Mouse (Mus musculus): ENCODE results near the gene Kit. TPM values are rescaled to one million over a fixed set of nuclear protein-coding genes. Genes with fewer than 3 reads are reported as not detected.

Kit gene
- polyA plus RNA-seq, 1 experiment, result 1.5 TPM

DNA sequence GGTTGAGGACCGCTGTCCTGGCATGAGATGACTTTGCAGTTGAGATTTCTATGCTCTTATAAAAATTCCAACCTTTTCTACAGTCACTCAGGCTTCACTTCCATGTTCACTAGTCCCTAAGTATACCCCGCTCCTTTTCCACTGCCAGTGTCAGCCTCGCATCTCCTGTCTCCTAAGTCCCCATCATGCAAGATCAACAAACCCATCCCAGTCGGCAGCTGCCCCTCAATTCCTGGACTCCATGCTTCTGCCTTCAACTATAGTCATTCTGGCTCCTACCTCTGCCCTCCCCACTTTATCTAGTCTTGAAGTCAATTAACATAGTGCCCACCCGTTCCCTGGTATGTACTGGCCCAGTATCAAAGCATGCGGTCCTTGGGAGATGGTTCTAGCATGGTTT is 83.9 kb downstream of the Kit start:
- TF ChIP-seq GATA1 (IDR thresholded peaks at IDR 0.05; ENCODE audit: borderline replicate concordance, low read length) (no peak), FLI1 (IDR thresholded peaks at IDR 0.05; ENCODE audit: low read length) (no peak)
- Histone ChIP-seq H3K9me3 (peaks cover 5% of the 10 kb centered on the region; the same call in 1 of the 2 replicates), H3K27me3 (replicated peaks) (peaks cover 3% of the 10 kb centered on the region), H3K4me1 (no peaks in the 10 kb centered on the region), H3K4me3 (replicated peaks) (no peak overlapping the region), H3K36me3 (replicated peaks; ENCODE audit: low read length) (peaks cover 23% of the 10 kb centered on the region)

GRCm38 (mm10) chr5:75660342-75660741 is 85.6 kb downstream of the Kit start:
- peaks cover 5% of the 10 kb centered on the region; the same call in 1 of the 2 replicates for H3K9me3 ChIP-seq
- H3K4me1 ChIP-seq, result no peaks in the 10 kb centered on the region
- H3K4me3 ChIP-seq (replicated peaks), result peak overlapping the region; percentile 75
- H3K27me3 ChIP-seq (replicated peaks), result peaks cover 3% of the 10 kb centered on the region
- peaks cover 7% of the 10 kb centered on the region for H3K36me3 ChIP-seq (replicated peaks; ENCODE audit: low read length)
- TF ChIP-seq FLI1 (IDR thresholded peaks at IDR 0.05; ENCODE audit: low read length), result no peak
- TF ChIP-seq GATA1 (IDR thresholded peaks at IDR 0.05; ENCODE audit: borderline replicate concordance, low read length), result peak; percentile 11; the same call in 1 of the 3 replicates

DNA sequence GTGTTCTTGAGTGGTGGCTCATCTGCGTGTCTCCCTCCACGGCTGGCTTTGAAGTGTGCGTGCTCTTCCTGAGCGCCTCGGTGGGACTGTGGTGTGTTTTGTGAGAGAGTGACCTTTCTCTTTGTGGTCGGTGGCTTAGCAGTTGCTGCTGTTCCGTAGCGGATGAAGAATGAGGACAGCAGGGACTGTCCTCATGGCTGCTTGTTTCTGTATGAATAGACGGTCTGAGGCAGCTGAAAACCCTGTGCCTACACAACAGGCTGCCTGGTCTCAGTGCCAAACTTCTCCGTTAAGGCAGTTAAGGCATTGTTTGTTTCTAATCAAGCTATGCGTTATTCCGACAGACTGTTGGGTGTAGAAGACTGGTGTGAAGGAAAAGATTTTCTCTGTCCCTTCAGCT is 87.8 kb downstream of the Kit start:
- peaks cover 3% of the 10 kb centered on the region for H3K27me3 ChIP-seq (replicated peaks)
- no peak for TF ChIP-seq GATA1 (IDR thresholded peaks at IDR 0.05; ENCODE audit: borderline replicate concordance, low read length)
- no peak for TF ChIP-seq FLI1 (IDR thresholded peaks at IDR 0.05; ENCODE audit: low read length)
- no peak overlapping the region for H3K4me3 ChIP-seq (replicated peaks)
- H3K4me1 ChIP-seq, result no peaks in the 10 kb centered on the region
- no peaks in the 10 kb centered on the region for H3K36me3 ChIP-seq (replicated peaks; ENCODE audit: low read length)
- H3K9me3 ChIP-seq, result peaks cover 5% of the 10 kb centered on the region; the same call in 1 of the 2 replicates

- Histone ChIP-seq H3K27me3 (replicated peaks) (peaks cover 3% of the 10 kb centered on the region), H3K4me3 (replicated peaks) (no peak overlapping the region), H3K9me3 (peaks cover 5% of the 10 kb centered on the region; the same call in 1 of the 2 replicates), H3K4me1 (no peaks in the 10 kb centered on the region), H3K36me3 (replicated peaks; ENCODE audit: low read length) (no peaks in the 10 kb centered on the region)
- TF ChIP-seq FLI1 (IDR thresholded peaks at IDR 0.05; ENCODE audit: low read length), result no peak
- no peak for TF ChIP-seq GATA1 (IDR thresholded peaks at IDR 0.05; ENCODE audit: borderline replicate concordance, low read length)
Measured at GRCm38 (mm10) chr5:75663768-75664167, 89.1 kb downstream of the Kit start.

DNA sequence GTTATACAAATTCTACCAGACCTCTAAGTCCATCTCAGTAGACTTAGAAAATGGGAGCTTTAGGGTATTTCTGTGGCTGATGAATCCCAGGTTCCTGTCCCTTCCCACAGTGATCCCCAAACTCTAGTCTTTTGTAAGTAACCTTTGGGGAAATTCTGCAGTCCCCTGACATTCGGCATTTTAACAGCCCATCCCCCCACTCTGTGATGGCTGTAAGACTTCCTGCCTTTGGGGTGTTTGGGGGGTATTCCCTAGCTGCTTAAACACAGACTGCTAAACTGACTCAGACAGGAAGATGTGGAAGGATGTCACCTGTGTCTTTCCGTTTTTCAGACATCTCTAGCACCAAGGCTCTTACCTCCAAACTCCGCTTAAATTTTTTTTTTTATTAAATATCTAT is 92.4 kb downstream of the Kit start:
- Histone ChIP-seq H3K9me3 (peaks cover 7% of the 10 kb centered on the region), H3K27me3 (replicated peaks) (peaks cover 6% of the 10 kb centered on the region), H3K36me3 (replicated peaks; ENCODE audit: low read length) (no peaks in the 10 kb centered on the region), H3K4me3 (replicated peaks) (no peak overlapping the region), H3K4me1 (peaks cover 16% of the 10 kb centered on the region)
- TF ChIP-seq FLI1 (IDR thresholded peaks at IDR 0.05; ENCODE audit: low read length), result no peak
- no peak for TF ChIP-seq GATA1 (IDR thresholded peaks at IDR 0.05; ENCODE audit: borderline replicate concordance, low read length)

DNA sequence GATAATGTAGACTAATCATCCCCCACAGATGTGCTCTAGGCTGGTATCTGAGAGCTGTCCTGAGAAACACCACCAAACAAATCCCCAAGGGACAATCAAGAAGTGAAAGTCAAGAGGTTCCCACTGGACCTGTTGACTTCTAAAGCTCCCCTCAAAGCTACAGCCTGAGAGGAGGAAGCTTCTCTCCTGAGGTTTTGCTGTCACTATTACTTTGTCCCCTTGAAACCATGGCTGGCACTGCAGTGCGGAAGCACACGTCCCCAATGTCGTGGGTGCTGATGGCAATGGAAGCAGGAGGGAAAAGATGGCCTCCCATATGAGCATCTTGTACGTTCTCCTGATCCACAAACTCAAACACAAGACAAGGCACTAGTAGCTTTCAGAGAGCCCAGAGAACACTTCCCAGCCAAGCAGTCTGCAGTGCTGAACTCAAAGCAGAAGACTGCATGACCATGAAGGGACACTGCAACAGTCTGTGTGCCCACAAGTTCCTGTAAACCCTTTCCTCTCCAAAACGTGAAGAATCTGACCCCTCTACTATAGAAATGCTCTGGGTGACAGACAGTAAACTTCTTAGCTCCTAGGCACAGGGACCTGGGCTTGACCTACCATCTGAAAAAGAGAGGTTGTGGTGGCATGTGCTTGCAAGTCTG is 96.5 kb downstream of the Kit start:
- Histone ChIP-seq H3K4me3 (replicated peaks) (peak overlapping the region; percentile 42), H3K36me3 (replicated peaks; ENCODE audit: low read length) (no peaks in the 10 kb centered on the region), H3K9me3 (peaks cover 7% of the 10 kb centered on the region), H3K4me1 (peaks cover 19% of the 10 kb centered on the region), H3K27me3 (replicated peaks) (peaks cover 5% of the 10 kb centered on the region)
- TF ChIP-seq FLI1 (IDR thresholded peaks at IDR 0.05; ENCODE audit: low read length) (no peak), GATA1 (IDR thresholded peaks at IDR 0.05; ENCODE audit: borderline replicate concordance, low read length) (no peak)

- no peaks in the 10 kb centered on the region for H3K9me3 ChIP-seq
- no peak for TF ChIP-seq FLI1 (IDR thresholded peaks at IDR 0.05; ENCODE audit: low read length)
- no peak for TF ChIP-seq GATA1 (IDR thresholded peaks at IDR 0.05; ENCODE audit: borderline replicate concordance, low read length)
- no peaks in the 10 kb centered on the region for H3K36me3 ChIP-seq (replicated peaks; ENCODE audit: low read length)
- peaks cover 43% of the 10 kb centered on the region for H3K4me1 ChIP-seq
- H3K4me3 ChIP-seq (replicated peaks), result no peak overlapping the region
- H3K27me3 ChIP-seq (replicated peaks), result peaks cover 5% of the 10 kb centered on the region
Measured at GRCm38 (mm10) chr5:75676024-75676423, 101.3 kb downstream of the Kit start.

GRCm38 (mm10) chr5:75679896-75680295 is 105.2 kb downstream of the Kit start:
- H3K4me3 ChIP-seq (replicated peaks), result peak overlapping the region; percentile 42

GRCm38 (mm10) chr5:75695162-75695809 is 120.6 kb downstream of the Kit start:
- Histone ChIP-seq H3K27me3 (replicated peaks) (no peaks in the 10 kb centered on the region), H3K36me3 (replicated peaks; ENCODE audit: low read length) (no peaks in the 10 kb centered on the region), H3K9me3 (no peaks in the 10 kb centered on the region), H3K4me1 (peaks cover 37% of the 10 kb centered on the region), H3K4me3 (replicated peaks) (no peak overlapping the region)
- no peak for TF ChIP-seq FLI1 (IDR thresholded peaks at IDR 0.05; ENCODE audit: low read length)
- no peak for TF ChIP-seq GATA1 (IDR thresholded peaks at IDR 0.05; ENCODE audit: borderline replicate concordance, low read length)

More at GRCm38 (mm10) chr5:75679896-75680295, 105.2 kb downstream of the Kit start:
- H3K36me3 ChIP-seq (replicated peaks; ENCODE audit: low read length), result no peaks in the 10 kb centered on the region
- no peaks in the 10 kb centered on the region for H3K27me3 ChIP-seq (replicated peaks)
- H3K9me3 ChIP-seq, result no peaks in the 10 kb centered on the region
- peaks cover 38% of the 10 kb centered on the region for H3K4me1 ChIP-seq
- no peak for TF ChIP-seq FLI1 (IDR thresholded peaks at IDR 0.05; ENCODE audit: low read length)
- TF ChIP-seq GATA1 (IDR thresholded peaks at IDR 0.05; ENCODE audit: borderline replicate concordance, low read length), result no peak

DNA sequence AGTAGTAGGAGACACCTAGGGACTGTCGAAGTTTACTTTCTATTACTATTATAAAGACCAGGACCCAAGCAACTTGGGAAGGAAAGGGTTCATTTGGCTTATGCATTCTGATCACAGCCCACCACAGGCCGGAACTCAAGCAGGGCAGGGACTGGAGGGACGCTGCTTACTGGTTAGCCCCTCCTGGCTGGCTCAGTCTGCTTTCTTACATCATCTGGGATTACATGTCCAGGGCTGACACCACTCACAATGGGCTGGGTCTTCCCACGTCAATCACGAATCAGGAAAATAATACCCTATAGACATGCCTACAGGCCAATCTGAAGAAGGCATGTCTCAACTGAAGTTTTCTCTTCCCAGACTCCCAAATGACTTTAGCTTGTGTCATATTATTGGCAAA is 122.2 kb downstream of the Kit start:
- Histone ChIP-seq H3K4me1 (peaks cover 34% of the 10 kb centered on the region), H3K4me3 (replicated peaks) (no peak overlapping the region), H3K27me3 (replicated peaks) (no peaks in the 10 kb centered on the region), H3K36me3 (replicated peaks; ENCODE audit: low read length) (no peaks in the 10 kb centered on the region), H3K9me3 (0 out of 2 replicates have a peak, but pooled peaks cover 3% of the 10 kb centered on the region)
- no peak for TF ChIP-seq FLI1 (IDR thresholded peaks at IDR 0.05; ENCODE audit: low read length)

Measured in megakaryocyte, embryonic 14.5 days (primary cell).